Mouse (Mus musculus): ENCODE measurements around the gene Nfyb. TPM values are rescaled to one million over a fixed set of nuclear protein-coding genes. Genes with fewer than 3 reads are reported as not detected.

Nfyb gene
- polyA plus RNA-seq, 1 experiment from 2014 or later: 77.3 TPM

- Histone ChIP-seq H3K27ac (ENCODE audit: low read depth, low read length) (no peak overlapping the region), H3K4me2 (ENCODE audit: low read depth, low read length, severe bottlenecking) (no peak overlapping the region), H3K36me3 (ENCODE audit: control insufficient read depth, insufficient read depth, low read length) (no peaks in the 10 kb centered on the region), H3K4me1 (replicated peaks; ENCODE audit: control insufficient read depth, insufficient read depth, low read length) (peaks cover 5% of the 10 kb centered on the region; the same call in 1 of the 2 replicates), H3K4me3 (ENCODE audit: low read depth, low read length) (no peak overlapping the region), H3K9ac (ENCODE audit: low read length) (no peak overlapping the region), H3K9me3 (ENCODE audit: control insufficient read depth, low read length) (no peaks in the 10 kb centered on the region), H3K27me3 (ENCODE audit: control insufficient read depth, insufficient read depth, low read length) (no peaks in the 10 kb centered on the region)
- ATAC-seq (replicated peaks; ENCODE audit: low FRiP score): no peak
- no peak for DNase-seq (ENCODE audit: low spot score)
- 94% methylated on average over 3 of the region's 3 CpGs for WGBS
These were observed 27.8 kb upstream of the Nfyb start for GRCm38 (mm10) chr10:82791713-82792112.

- Histone ChIP-seq H3K9me3 (ENCODE audit: control insufficient read depth, low read length) (no peaks in the 10 kb centered on the region), H3K4me3 (ENCODE audit: low read depth, low read length) (no peak overlapping the region), H3K27ac (ENCODE audit: low read depth, low read length) (no peak overlapping the region), H3K27me3 (ENCODE audit: control insufficient read depth, insufficient read depth, low read length) (no peaks in the 10 kb centered on the region), H3K36me3 (ENCODE audit: control insufficient read depth, insufficient read depth, low read length) (no peaks in the 10 kb centered on the region), H3K9ac (ENCODE audit: low read length) (no peak overlapping the region), H3K4me1 (replicated peaks; ENCODE audit: control insufficient read depth, insufficient read depth, low read length) (no peaks in the 10 kb centered on the region), H3K4me2 (ENCODE audit: low read depth, low read length, severe bottlenecking) (no peak overlapping the region)
- 91% methylated on average over 5 of the region's 5 CpGs for WGBS
- DNase-seq (ENCODE audit: low spot score) (no peak), ATAC-seq (replicated peaks; ENCODE audit: low FRiP score) (no peak)
These were observed 26.6 kb upstream of the Nfyb start for GRCm38 (mm10) chr10:82790504-82790903.

- H3K36me3 ChIP-seq (ENCODE audit: control insufficient read depth, insufficient read depth, low read length): no peaks in the 10 kb centered on the region
- H3K4me2 ChIP-seq (ENCODE audit: low read depth, low read length, severe bottlenecking): no peak overlapping the region
- no peak for DNase-seq (ENCODE audit: low spot score)
- no peak overlapping the region for H3K4me3 ChIP-seq (ENCODE audit: low read depth, low read length)
- H3K9ac ChIP-seq (ENCODE audit: low read length): no peak overlapping the region
- no peak overlapping the region for H3K27ac ChIP-seq (ENCODE audit: low read depth, low read length)
- no peak for ATAC-seq (replicated peaks; ENCODE audit: low FRiP score)
- H3K4me1 ChIP-seq (replicated peaks; ENCODE audit: control insufficient read depth, insufficient read depth, low read length): no peaks in the 10 kb centered on the region
- H3K27me3 ChIP-seq (ENCODE audit: control insufficient read depth, insufficient read depth, low read length): no peaks in the 10 kb centered on the region
- H3K9me3 ChIP-seq (ENCODE audit: control insufficient read depth, low read length): no peaks in the 10 kb centered on the region
These were observed 25.2 kb upstream of the Nfyb start for GRCm38 (mm10) chr10:82789181-82789580.

- no peak overlapping the region for H3K27ac ChIP-seq (ENCODE audit: low read depth, low read length)
- no peak for ATAC-seq (replicated peaks; ENCODE audit: low FRiP score)
- H3K4me1 ChIP-seq (replicated peaks; ENCODE audit: control insufficient read depth, insufficient read depth, low read length): no peaks in the 10 kb centered on the region
- no peaks in the 10 kb centered on the region for H3K27me3 ChIP-seq (ENCODE audit: control insufficient read depth, insufficient read depth, low read length)
- H3K9ac ChIP-seq (ENCODE audit: low read length): no peak overlapping the region
- H3K4me2 ChIP-seq (ENCODE audit: low read depth, low read length, severe bottlenecking): no peak overlapping the region
- 38% methylated on average over 2 of the region's 2 CpGs for WGBS
- H3K9me3 ChIP-seq (ENCODE audit: control insufficient read depth, low read length): no peaks in the 10 kb centered on the region
- no peak overlapping the region for H3K4me3 ChIP-seq (ENCODE audit: low read depth, low read length)
- H3K36me3 ChIP-seq (ENCODE audit: control insufficient read depth, insufficient read depth, low read length): no peaks in the 10 kb centered on the region
- no peak for DNase-seq (ENCODE audit: low spot score)
These were observed 18.5 kb upstream of the Nfyb start for GRCm38 (mm10) chr10:82782472-82782871.

- Histone ChIP-seq H3K4me2 (ENCODE audit: low read depth, low read length, severe bottlenecking) (no peak overlapping the region), H3K9me3 (ENCODE audit: control insufficient read depth, low read length) (no peaks in the 10 kb centered on the region), H3K27ac (ENCODE audit: low read depth, low read length) (no peak overlapping the region), H3K36me3 (ENCODE audit: control insufficient read depth, insufficient read depth, low read length) (no peaks in the 10 kb centered on the region), H3K4me1 (replicated peaks; ENCODE audit: control insufficient read depth, insufficient read depth, low read length) (no peaks in the 10 kb centered on the region), H3K27me3 (ENCODE audit: control insufficient read depth, insufficient read depth, low read length) (no peaks in the 10 kb centered on the region), H3K4me3 (ENCODE audit: low read depth, low read length) (no peak overlapping the region), H3K9ac (ENCODE audit: low read length) (no peak overlapping the region)
- DNase-seq (ENCODE audit: low spot score) (no peak), ATAC-seq (replicated peaks; ENCODE audit: low FRiP score) (no peak)
These were observed 16.9 kb upstream of the Nfyb start for GRCm38 (mm10) chr10:82780816-82781215.

- no peak for ATAC-seq (replicated peaks; ENCODE audit: low FRiP score)
- WGBS: 89% methylated on average over 3 of the region's 3 CpGs
These were observed 16.4 kb upstream of the Nfyb start for GRCm38 (mm10) chr10:82780322-82780721.

GRCm38 (mm10) chr10:82779831-82780230, 15.9 kb upstream of the Nfyb start:
- no peak for ATAC-seq (replicated peaks; ENCODE audit: low FRiP score)
- H3K27ac ChIP-seq (ENCODE audit: low read depth, low read length): no peak overlapping the region
- no peaks in the 10 kb centered on the region for H3K27me3 ChIP-seq (ENCODE audit: control insufficient read depth, insufficient read depth, low read length)
- no peaks in the 10 kb centered on the region for H3K36me3 ChIP-seq (ENCODE audit: control insufficient read depth, insufficient read depth, low read length)
- no peak overlapping the region for H3K4me3 ChIP-seq (ENCODE audit: low read depth, low read length)
- no peak overlapping the region for H3K4me2 ChIP-seq (ENCODE audit: low read depth, low read length, severe bottlenecking)
- no peak for DNase-seq (ENCODE audit: low spot score)
- 97% methylated on average over 14 of the region's 14 CpGs for WGBS
- no peaks in the 10 kb centered on the region for H3K9me3 ChIP-seq (ENCODE audit: control insufficient read depth, low read length)
- no peaks in the 10 kb centered on the region for H3K4me1 ChIP-seq (replicated peaks; ENCODE audit: control insufficient read depth, insufficient read depth, low read length)
- H3K9ac ChIP-seq (ENCODE audit: low read length): no peak overlapping the region

More at GRCm38 (mm10) chr10:82780322-82780721, 16.4 kb upstream of the Nfyb start:
- H3K36me3 ChIP-seq (ENCODE audit: control insufficient read depth, insufficient read depth, low read length): no peaks in the 10 kb centered on the region
- H3K9ac ChIP-seq (ENCODE audit: low read length): no peak overlapping the region
- no peak overlapping the region for H3K27ac ChIP-seq (ENCODE audit: low read depth, low read length)
- no peaks in the 10 kb centered on the region for H3K9me3 ChIP-seq (ENCODE audit: control insufficient read depth, low read length)
- H3K4me1 ChIP-seq (replicated peaks; ENCODE audit: control insufficient read depth, insufficient read depth, low read length): no peaks in the 10 kb centered on the region
- no peak overlapping the region for H3K4me3 ChIP-seq (ENCODE audit: low read depth, low read length)
- no peak overlapping the region for H3K4me2 ChIP-seq (ENCODE audit: low read depth, low read length, severe bottlenecking)
- no peaks in the 10 kb centered on the region for H3K27me3 ChIP-seq (ENCODE audit: control insufficient read depth, insufficient read depth, low read length)
- DNase-seq (ENCODE audit: low spot score): no peak

- Histone ChIP-seq H3K9me3 (ENCODE audit: control insufficient read depth, low read length) (no peaks in the 10 kb centered on the region), H3K27ac (ENCODE audit: low read depth, low read length) (no peak overlapping the region), H3K27me3 (ENCODE audit: control insufficient read depth, insufficient read depth, low read length) (no peaks in the 10 kb centered on the region), H3K4me3 (ENCODE audit: low read depth, low read length) (no peak overlapping the region), H3K4me2 (ENCODE audit: low read depth, low read length, severe bottlenecking) (no peak overlapping the region), H3K9ac (ENCODE audit: low read length) (no peak overlapping the region), H3K4me1 (replicated peaks; ENCODE audit: control insufficient read depth, insufficient read depth, low read length) (no peaks in the 10 kb centered on the region), H3K36me3 (ENCODE audit: control insufficient read depth, insufficient read depth, low read length) (no peaks in the 10 kb centered on the region)
- ATAC-seq (replicated peaks; ENCODE audit: low FRiP score) (no peak), DNase-seq (ENCODE audit: low spot score) (no peak)
- 85% methylated on average over 8 of the region's 8 CpGs for WGBS
These were observed 15.0 kb upstream of the Nfyb start for GRCm38 (mm10) chr10:82778791-82779549.

- Histone ChIP-seq H3K9me3 (ENCODE audit: control insufficient read depth, low read length) (no peaks in the 10 kb centered on the region), H3K4me1 (replicated peaks; ENCODE audit: control insufficient read depth, insufficient read depth, low read length) (no peaks in the 10 kb centered on the region), H3K36me3 (ENCODE audit: control insufficient read depth, insufficient read depth, low read length) (no peaks in the 10 kb centered on the region), H3K27me3 (ENCODE audit: control insufficient read depth, insufficient read depth, low read length) (no peaks in the 10 kb centered on the region), H3K27ac (ENCODE audit: low read depth, low read length) (no peak overlapping the region), H3K4me2 (ENCODE audit: low read depth, low read length, severe bottlenecking) (no peak overlapping the region), H3K9ac (ENCODE audit: low read length) (no peak overlapping the region), H3K4me3 (ENCODE audit: low read depth, low read length) (no peak overlapping the region)
- DNase-seq (ENCODE audit: low spot score) (no peak), ATAC-seq (replicated peaks; ENCODE audit: low FRiP score) (no peak)
- 30% methylated on average over 13 of the region's 13 CpGs for WGBS
These were observed 13.9 kb upstream of the Nfyb start for GRCm38 (mm10) chr10:82777886-82778285.
